Mouse (Mus musculus): Measurements from ENCODE around the gene Adamts15.

- TF ChIP-seq HCFC1 (IDR thresholded peaks at IDR 0.05; ENCODE audit: borderline replicate concordance, insufficient read depth, low read length) (no peak), ZNF384 (IDR thresholded peaks at IDR 0.05; ENCODE audit: low read depth, low read length) (no peak), MAFK (IDR thresholded peaks at IDR 0.05; ENCODE audit: insufficient read depth, low read depth, low read length) (no peak), ZC3H11A (IDR thresholded peaks at IDR 0.05; ENCODE audit: borderline replicate concordance, low read depth, low read length) (no peak)
These were observed 5.8 kb downstream of the Adamts15 start for GRCm38 (mm10) chr9:30916266-30916968.

Measured in ES-E14 (cell line).